Mouse (Mus musculus) cerebellum, adult 11 months (tissue): ENCODE results near the gene Trim9.

ENCODE experiments used
- DNase-seq: peaks from one replicate; pipeline ENCODE4 v3.0.0; 2022

Gene Trim9

GRCm38 (mm10) chr12:70251210-70251884 is 96.1 kb downstream of the Trim9 start:
- no peak for DNase-seq

GRCm38 (mm10) chr12:70249616-70250157 is 97.7 kb downstream of the Trim9 start:
- no peak for DNase-seq

- no peak for DNase-seq
Observed at GRCm38 (mm10) chr12:70247683-70248474, 99.5 kb downstream of the Trim9 start.

- DNase-seq = no peak
Observed at GRCm38 (mm10) chr12:70242550-70242949, 104.9 kb downstream of the Trim9 start.

GRCm38 (mm10) chr12:70239741-70240140 is 107.7 kb downstream of the Trim9 start:
- no peak for DNase-seq

GRCm38 (mm10) chr12:70238604-70239003 is 108.8 kb downstream of the Trim9 start:
- no peak for DNase-seq

- peak; percentile 45 for DNase-seq
Observed at GRCm38 (mm10) chr12:70234938-70235484, 112.4 kb downstream of the Trim9 start.

GRCm38 (mm10) chr12:70234411-70234810 is 113.0 kb downstream of the Trim9 start:
- peak; percentile 15 for DNase-seq

- DNase-seq = no peak
Observed at GRCm38 (mm10) chr12:70233637-70234315, 113.6 kb downstream of the Trim9 start.

- no peak for DNase-seq
Observed at GRCm38 (mm10) chr12:70232020-70232544, 115.3 kb downstream of the Trim9 start.

- no peak for DNase-seq
Observed at GRCm38 (mm10) chr12:70231294-70231693, 116.1 kb downstream of the Trim9 start, which contains the start of gene Pygl. Gene Pygl (minus strand): TSS chr12:70231488.

GRCm38 (mm10) chr12:70228155-70228554 is 119.3 kb downstream of the Trim9 start:
- DNase-seq = no peak

GRCm38 (mm10) chr12:70227121-70227932 is 120.1 kb downstream of the Trim9 start:
- DNase-seq = no peak

- DNase-seq = no peak
Observed at GRCm38 (mm10) chr12:70226655-70227054, 120.8 kb downstream of the Trim9 start.

- DNase-seq = no peak
Observed at GRCm38 (mm10) chr12:70223331-70223730, 124.1 kb downstream of the Trim9 start.

GRCm38 (mm10) chr12:70221425-70221824 is 126.0 kb downstream of the Trim9 start:
- DNase-seq = no peak

GRCm38 (mm10) chr12:70218795-70219540 is 128.4 kb downstream of the Trim9 start:
- DNase-seq = no peak

GRCm38 (mm10) chr12:70216229-70216800 is 131.1 kb downstream of the Trim9 start:
- no peak for DNase-seq

GRCm38 (mm10) chr12:70214281-70214680 is 133.1 kb downstream of the Trim9 start:
- DNase-seq = no peak

- no peak for DNase-seq
Observed at GRCm38 (mm10) chr12:70213601-70214000, 133.8 kb downstream of the Trim9 start.

GRCm38 (mm10) chr12:70212501-70212900 is 134.9 kb downstream of the Trim9 start:
- DNase-seq = no peak
